Mouse (Mus musculus) thymus, postnatal 14 days (tissue): ENCODE data around the gene Phactr2.

ENCODE experiments used
- DNase-seq: peaks from one replicate; pipeline ENCODE4 v3.0.0; 2021

Phactr2 gene

DNA sequence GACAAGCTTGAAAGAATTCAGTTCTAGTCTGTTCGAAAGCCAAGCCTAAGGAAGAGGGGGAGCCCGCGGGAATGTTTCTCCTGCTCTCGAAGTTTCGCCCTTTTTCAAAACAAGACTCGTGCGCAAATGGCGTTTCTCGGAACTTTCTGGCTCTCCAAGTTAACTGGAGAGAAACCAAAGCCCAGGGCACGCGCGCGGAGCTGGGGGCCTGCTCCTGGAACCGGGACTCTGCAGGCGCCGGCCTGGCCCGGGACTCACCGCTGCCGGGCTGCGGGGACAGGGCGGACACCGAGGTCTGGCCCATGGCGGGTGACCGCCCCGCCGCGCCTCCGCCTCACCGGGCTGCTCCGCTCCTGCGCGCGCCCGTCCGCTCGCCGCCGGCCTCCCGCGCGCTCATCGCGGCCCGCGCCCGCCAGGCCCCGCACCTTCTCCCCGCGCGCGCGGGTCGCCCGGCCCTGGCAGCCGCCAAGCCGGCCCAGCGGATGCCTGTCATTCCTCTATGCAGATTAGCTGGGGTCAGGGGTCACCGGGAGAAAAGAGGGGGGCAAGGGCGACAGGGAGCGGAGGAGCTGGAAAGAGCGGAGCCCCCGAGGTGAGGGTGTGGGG, 150.3 kb downstream of the Phactr2 start:
- peak; percentile 27 for DNase-seq

GRCm38 (mm10) chr10:13323139-13323805, 150.9 kb downstream of the Phactr2 start:
- DNase-seq = no peak

DNA sequence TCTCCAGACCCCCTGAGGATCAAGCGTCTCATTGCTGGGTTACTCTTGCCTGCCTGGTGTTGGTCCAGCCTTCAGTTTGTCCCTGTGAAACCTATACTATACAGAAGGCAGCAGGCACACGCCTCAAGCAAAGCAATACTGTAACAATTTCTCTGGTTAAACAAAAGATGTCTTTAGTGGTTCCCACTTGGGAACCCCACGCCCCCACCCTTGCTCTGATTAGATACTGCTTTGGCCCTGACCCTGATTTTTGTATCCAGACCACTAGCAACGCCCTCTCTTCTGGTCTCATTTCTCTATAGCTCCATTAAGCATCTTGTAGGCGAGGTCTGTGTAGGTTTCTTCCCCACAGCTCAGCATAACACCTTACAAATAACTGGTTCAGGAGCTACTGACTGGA, 159.2 kb downstream of the Phactr2 start:
- no peak for DNase-seq

DNA sequence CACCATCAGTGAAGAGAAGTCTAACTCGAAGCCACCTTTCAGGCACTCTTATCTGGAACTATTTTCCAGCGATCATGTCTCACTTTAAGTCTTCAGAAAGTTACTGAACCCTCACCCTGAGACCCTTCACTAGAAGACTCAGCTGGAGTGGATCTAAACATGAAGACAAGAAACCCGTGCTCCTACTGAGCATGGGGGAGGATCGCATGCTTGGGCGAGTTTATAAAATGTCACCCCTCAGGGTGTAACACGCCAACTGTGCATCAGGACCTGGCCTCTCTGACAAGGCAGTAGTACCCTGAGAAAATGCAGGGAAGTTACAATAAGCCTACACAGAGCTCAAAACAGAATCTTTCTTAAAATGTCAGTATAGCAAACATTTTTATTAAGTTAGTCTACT, 161.6 kb downstream of the Phactr2 start:
- no peak for DNase-seq

DNA sequence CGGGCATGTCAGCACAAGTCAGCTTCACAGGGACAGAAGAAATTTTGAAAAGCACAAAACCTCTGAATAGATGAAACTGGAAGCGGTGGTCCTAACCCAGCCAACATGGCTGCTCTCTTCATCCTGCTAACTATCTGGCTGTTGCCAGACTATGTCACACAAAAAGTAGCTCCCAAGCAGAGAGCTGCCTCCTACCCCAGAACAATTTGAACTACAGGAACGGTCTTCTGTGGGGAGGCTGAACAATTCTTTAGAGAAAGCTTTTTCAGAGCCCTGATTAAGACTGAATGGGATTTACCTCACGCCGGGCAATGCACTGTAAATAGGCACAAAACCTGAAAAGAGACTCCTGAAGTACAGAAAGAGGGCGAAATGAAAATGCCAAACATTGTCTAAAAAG, 162.6 kb downstream of the Phactr2 start:
- no peak for DNase-seq

DNA sequence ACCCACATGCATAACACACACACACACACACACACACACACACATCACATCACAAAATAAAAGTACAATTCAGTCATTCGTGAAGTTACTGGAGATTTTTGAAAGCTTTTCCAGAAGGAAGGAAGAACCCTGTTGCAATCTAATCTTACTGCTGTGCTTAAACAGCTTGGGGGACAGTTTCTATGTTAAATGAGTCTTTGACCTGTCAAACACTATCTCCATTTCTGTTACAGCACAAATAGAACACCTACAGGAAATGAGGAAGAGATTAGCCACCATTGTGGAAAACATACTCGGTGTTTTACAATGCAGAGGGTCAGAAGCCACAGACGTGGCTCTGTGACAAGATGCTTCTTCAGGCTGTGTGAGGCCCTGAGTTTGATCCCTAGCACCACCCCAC, 164.1 kb downstream of the Phactr2 start:
- DNase-seq = no peak

- no peak for DNase-seq
Observed at GRCm38 (mm10) chr10:13304641-13305241, 169.5 kb downstream of the Phactr2 start.

DNA sequence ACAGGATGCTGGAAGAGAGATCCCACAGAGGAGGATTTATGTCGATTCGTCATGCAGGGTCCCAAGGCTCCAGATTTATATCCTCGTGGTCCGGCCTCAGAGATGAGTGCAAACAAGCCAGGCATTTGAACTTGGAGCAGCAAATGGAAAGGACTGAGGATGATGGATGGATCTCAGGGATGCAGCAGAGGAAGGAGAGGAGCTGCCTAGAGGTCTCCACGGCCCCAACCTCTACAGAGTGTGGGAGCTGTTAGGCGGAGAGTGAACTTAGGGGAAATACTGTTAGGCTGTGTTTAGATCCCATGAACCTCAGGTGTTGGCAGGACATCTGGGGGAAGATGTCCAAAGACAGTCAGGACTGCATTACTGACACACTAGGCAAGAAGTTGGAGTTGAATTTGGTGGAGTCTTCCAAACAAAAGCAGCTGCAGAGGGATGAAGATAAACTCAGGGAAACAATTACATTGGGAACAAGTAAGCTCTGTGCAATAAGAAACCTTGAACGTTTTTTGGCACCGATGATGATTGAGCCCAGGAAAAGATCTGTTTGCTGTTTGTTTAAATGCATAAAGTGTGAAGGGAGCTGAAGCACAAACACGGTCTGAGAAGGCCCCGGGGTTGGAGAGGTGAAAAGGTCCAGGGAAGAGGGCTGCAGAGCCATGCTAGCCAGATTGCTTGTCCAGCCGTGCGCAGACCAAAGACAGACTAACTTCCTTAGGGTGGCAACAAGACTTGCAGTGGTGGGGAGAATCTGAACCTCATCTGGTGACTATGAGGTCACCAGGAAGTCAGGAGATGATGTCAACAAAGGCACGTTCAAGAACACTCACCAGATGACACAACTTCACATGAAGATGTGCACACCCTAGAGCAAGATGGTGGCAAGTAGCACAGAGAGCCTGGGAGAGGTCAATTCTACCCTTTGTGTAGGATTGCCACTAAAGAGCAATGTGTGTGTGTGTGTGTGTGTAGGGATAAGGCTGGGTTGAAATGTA, 170.6 kb downstream of the Phactr2 start:
- DNase-seq = no peak

GRCm38 (mm10) chr10:13300601-13301000, 173.6 kb downstream of the Phactr2 start:
- DNase-seq = no peak

- no peak for DNase-seq
Observed at GRCm38 (mm10) chr10:13300196-13300595, 174.0 kb downstream of the Phactr2 start.

DNA sequence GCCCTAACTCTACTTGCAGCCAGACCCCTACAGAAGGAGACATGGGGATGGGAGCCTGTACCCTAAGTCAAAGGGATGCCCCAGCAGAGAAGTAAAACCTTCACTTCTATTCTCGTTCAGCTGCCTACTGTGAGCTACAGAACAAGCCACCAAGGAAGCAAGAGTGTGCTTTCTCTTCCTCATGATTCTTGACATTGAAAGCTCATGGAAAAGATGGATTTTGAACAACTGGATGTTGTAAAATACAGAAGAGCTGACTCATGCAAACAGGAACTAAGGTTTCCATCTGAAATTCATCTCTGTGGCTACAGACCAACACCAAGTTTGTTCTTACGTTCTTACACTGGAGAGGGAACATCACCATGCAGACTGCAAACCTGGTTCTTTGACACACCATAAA, 179.3 kb downstream of the Phactr2 start:
- no peak for DNase-seq

DNA sequence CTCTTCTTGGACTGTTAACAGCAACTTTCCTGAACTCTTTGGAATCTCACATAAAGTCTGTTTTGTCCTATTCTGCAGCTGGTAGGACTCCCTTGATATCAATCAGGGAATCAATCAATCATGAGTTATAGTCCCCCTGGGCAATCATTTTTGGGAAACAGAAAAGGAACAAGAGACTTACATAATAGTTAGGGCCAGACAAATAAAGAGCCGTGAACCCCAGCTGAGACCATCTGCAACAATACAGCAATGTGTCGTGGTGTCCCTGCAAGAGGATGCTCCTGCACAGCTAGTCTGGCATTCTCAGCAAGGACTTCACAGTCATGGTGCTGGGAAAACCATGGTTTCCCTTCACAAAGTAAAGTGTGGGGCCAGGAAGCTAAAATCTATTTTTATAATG, 182.2 kb downstream of the Phactr2 start:
- no peak for DNase-seq

DNA sequence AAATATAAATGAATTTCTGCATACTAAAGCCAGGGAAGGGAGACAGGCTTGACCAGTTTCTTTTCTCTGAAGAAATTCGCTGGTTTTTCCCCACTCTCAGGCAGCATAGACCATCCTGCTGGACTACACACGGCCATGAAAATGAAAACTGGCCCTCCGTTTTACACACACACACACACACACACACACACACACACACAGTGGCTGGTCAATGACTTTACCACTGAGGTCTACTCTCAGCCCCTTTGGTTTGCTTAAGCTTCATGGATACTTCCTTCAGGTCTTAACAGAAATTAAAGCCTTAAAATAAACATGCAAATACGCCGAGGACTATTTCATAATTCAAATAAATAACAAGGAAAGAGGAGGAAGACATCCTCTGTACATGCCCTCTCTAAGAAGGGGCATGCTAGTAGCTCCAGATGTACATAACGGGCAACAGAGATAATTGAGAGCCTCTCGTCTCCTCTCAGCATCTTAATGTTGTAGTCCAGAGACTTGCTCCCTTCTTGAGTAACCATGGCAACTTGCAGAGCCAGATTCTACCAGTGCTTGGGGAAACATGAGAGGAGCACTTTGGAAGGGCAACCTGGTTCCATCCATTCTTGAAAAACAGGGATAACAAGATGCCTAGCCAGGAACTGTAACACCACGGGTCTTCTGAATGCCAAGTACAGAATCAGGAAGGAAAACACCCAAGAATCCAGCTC, 184.8 kb downstream of the Phactr2 start:
- no peak for DNase-seq

- no peak for DNase-seq
Observed at GRCm38 (mm10) chr10:13288296-13288695, 185.9 kb downstream of the Phactr2 start.

DNA sequence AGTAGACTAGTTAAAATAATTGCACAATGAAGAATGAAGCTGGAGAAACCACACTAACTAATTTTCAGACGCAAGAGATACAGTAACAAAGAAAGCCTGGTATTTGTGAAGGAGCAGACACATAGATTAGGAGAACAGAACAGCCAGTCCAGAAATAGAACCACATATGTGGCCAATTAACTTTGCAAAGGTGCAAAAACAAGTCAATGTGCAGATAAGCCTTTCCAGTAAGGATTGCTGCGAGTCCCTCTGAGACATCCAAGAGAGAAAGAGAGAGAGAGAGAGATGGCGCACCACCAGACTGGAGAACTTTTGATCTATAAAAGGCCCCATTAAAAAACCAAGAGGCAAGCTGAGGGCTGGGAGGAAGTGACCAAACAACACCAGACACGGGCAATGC, 190.8 kb downstream of the Phactr2 start:
- DNase-seq = no peak

GRCm38 (mm10) chr10:13280298-13280853, 193.8 kb downstream of the Phactr2 start:
- DNase-seq = no peak

- no peak for DNase-seq
Observed at GRCm38 (mm10) chr10:13276298-13276697, 197.9 kb downstream of the Phactr2 start.

- DNase-seq = no peak
Observed at GRCm38 (mm10) chr10:13275152-13275551, 199.1 kb downstream of the Phactr2 start.

DNA sequence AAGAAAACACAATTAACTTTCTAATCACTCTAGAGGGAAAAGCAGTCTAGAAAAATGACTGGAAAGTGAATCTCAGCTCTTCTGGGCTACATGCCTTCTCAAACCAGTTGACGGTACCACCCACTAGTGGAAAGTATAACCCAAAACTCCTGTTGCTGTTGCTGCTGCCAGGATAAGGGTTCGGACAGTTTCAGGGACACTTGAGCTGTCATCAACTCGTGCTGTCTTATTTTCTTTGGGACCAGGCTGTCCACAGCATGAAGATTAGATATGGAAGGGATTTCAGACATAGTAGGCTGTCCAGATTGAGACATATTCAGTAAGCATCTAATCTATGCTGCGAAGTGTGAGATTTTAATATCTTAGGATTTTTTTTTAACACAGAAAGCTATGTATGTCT, 199.5 kb downstream of the Phactr2 start:
- DNase-seq = no peak

DNA sequence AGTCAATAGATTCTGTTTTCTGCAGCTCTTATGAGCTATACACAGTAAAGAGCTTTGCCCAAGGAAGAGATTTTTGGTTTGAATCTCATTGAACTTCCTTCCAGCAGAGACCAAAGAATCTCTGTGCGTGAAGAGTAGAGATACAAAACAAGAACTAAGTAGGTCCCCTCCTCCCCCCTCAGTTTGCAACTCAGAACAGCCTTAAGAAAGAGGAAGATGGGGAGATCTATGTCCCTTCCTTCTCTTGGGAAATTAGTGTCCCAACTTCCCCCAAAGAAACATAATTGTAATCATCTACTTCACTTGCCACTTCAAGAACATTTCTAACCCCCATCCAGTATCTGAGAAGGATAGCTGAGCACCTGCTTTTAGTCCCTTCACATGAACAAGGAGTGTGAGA, 200.5 kb downstream of the Phactr2 start:
- DNase-seq = no peak

GRCm38 (mm10) chr10:13271716-13272115, 202.5 kb downstream of the Phactr2 start:
- DNase-seq = no peak

- DNase-seq = no peak
Observed at GRCm38 (mm10) chr10:13271099-13271498, 203.1 kb downstream of the Phactr2 start.
